ENCODE assay signal across 8 mouse cellular contexts in genomic region chr13:46571961-46572647, GRCm38 (mm10).
DNase-seq lines count a peak whose midpoint lies in the region; ATAC-seq lines count a peak whose summit lies in the region.

No protein-coding gene starts in this region.

- no peak for ATAC-seq in megakaryocyte, adult 5-6 weeks (ENCODE audit: poor library complexity, severe bottlenecking)

- DNase-seq in ovary, adult 18-20 months (ENCODE audit: low spot score) = peak; percentile 39
- DNase-seq in ovary, postnatal 10 days (ENCODE audit: low spot score) = no peak
- peak; percentile 88 to 94 for DNase-seq in cerebellum, postnatal 14 days
- DNase-seq in heart, adult 11 months = peak; percentile 98
- peak; percentile 10 for DNase-seq in kidney, postnatal 10 days
- DNase-seq in mesoderm, embryonic 11.5 days (ENCODE audit: low read depth, low spot score) = peak; percentile 49
- peak; percentile 5 to 45 for DNase-seq in urinary bladder, postnatal 36 days (ENCODE audit: low spot score in 2 of 2)
